Mouse (Mus musculus) thymus, postnatal 0 days (tissue): ENCODE results near the gene Naaladl1. TPM values are rescaled to one million over a fixed set of nuclear protein-coding genes. Genes with fewer than 3 reads are reported as not detected.

Experiments
- DNase-seq: peaks from one replicate; pipeline ENCODE4 v3.0.0-alpha.2; 2015; ENCODE audit warnings: low spot score
- polyA plus RNA-seq: library from polyadenylated mRNA; unstranded; fragments of >200 nt; fragmentation: Nextera tagmentation; extraction: Ambion mirVana; gene quantifications from 2 replicates; pipeline ENCODE4 v1.2.1, GENCODE M21; 2015

Naaladl1 gene
- polyA plus RNA-seq = 0.06 and 0.10 TPM in 2 replicates

GRCm38 (mm10) chr19:6105586-6105985 lies at the start of gene Naaladl1:
Gene Naaladl1 (plus strand): TSS chr19:6105782.
- DNase-seq = no peak

- no peak for DNase-seq
Measured at GRCm38 (mm10) chr19:6056696-6057095, 48.9 kb upstream of the Naaladl1 start.

GRCm38 (mm10) chr19:6057313-6058096 lies 48.1 kb upstream of the Naaladl1 start, which contains the start of the genes Mrpl49 and Fau:
Gene Mrpl49 (minus strand): TSS chr19:6057785.
Gene Fau (plus strand): TSS chr19:6057844.
- peak; percentile 99 for DNase-seq

- DNase-seq = no peak
Measured at GRCm38 (mm10) chr19:6058513-6058912, 47.1 kb upstream of the Naaladl1 start.

GRCm38 (mm10) chr19:6058966-6059365 lies 46.6 kb upstream of the Naaladl1 start:
- no peak for DNase-seq

GRCm38 (mm10) chr19:6061021-6061533 lies 44.5 kb upstream of the Naaladl1 start, which contains the start of gene Znhit2:
Gene Znhit2 (plus strand): TSS chr19:6061192.
- peak; percentile 97 for DNase-seq

- DNase-seq = peak; percentile 71
Measured at GRCm38 (mm10) chr19:6061641-6062302, 43.8 kb upstream of the Naaladl1 start.

- DNase-seq = no peak
Measured at GRCm38 (mm10) chr19:6062418-6062817, 43.2 kb upstream of the Naaladl1 start.

GRCm38 (mm10) chr19:6063081-6063480 lies 42.5 kb upstream of the Naaladl1 start:
- no peak for DNase-seq

GRCm38 (mm10) chr19:6066571-6066970 lies 39.0 kb upstream of the Naaladl1 start:
- DNase-seq = no peak

- peak; percentile 88 for DNase-seq
Measured at GRCm38 (mm10) chr19:6067011-6067723, 38.4 kb upstream of the Naaladl1 start.

GRCm38 (mm10) chr19:6067724-6068415 lies 37.7 kb upstream of the Naaladl1 start, which contains the start of gene Tm7sf2:
Gene Tm7sf2 (minus strand): TSS chr19:6068373.
- peak; percentile 87 for DNase-seq

GRCm38 (mm10) chr19:6068951-6069350 lies 36.6 kb upstream of the Naaladl1 start:
- peak; percentile 30 for DNase-seq

- no peak for DNase-seq
Measured at GRCm38 (mm10) chr19:6069851-6070250, 35.7 kb upstream of the Naaladl1 start.

- DNase-seq = no peak
Measured at GRCm38 (mm10) chr19:6070571-6071250, 34.9 kb upstream of the Naaladl1 start.

- no peak for DNase-seq
Measured at GRCm38 (mm10) chr19:6071261-6071660, 34.3 kb upstream of the Naaladl1 start.

GRCm38 (mm10) chr19:6073889-6074288 lies 31.7 kb upstream of the Naaladl1 start:
- DNase-seq = no peak

GRCm38 (mm10) chr19:6076564-6077393 lies 28.8 kb upstream of the Naaladl1 start, which contains the start of gene Vps51:
Gene Vps51 (minus strand): TSS chr19:6077231.
- peak; percentile 90 for DNase-seq

GRCm38 (mm10) chr19:6079983-6080480 lies 25.6 kb upstream of the Naaladl1 start, which contains the start of gene Tmem262:
Gene Tmem262 (plus strand): TSS chr19:6080033.
- DNase-seq = no peak
